Mouse (Mus musculus): ENCODE results near the gene Dnajc9. TPM values are rescaled to one million over a fixed set of nuclear protein-coding genes. Genes with fewer than 3 reads are reported as not detected.

Gene Dnajc9
- polyA plus RNA-seq, 1 experiment from 2014 or later = 186 TPM

DNA sequence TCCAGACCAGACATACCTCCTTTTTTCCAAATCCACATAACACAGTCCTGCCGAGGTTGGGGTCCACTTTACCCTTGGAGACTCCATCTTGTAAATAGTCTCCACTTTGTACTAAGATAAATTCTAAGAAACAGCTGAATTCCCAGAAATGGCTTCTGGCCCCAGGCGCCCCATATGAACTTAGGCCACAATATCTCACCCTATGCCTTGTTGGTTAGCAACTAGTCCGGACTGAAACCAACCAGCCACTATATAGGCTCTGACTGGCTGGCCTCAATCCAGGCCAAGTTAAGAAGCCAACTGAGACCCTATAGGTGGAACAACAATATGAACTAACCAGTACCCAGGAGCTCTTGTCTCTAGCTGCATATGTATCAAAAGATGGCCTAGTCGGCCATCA is 3.6 kb upstream of the Dnajc9 start:
- H3K4me1 ChIP-seq = peaks cover 25% of the 10 kb centered on the region
- no peak for ATAC-seq (replicated peaks)
- no peak overlapping the region for H3K9ac ChIP-seq (replicated peaks)
- H3K4me2 ChIP-seq (replicated peaks) = no peak overlapping the region
- H3K4me3 ChIP-seq = no peak overlapping the region
- 87% methylated on average over 4 of the region's 4 CpGs for WGBS
- no peaks in the 10 kb centered on the region; the same call in 1 of the 2 replicates for H3K36me3 ChIP-seq
- H3K9me3 ChIP-seq = no peaks in the 10 kb centered on the region
- H3K27ac ChIP-seq (replicated peaks) = no peak overlapping the region
- no peaks in the 10 kb centered on the region for H3K27me3 ChIP-seq

DNA sequence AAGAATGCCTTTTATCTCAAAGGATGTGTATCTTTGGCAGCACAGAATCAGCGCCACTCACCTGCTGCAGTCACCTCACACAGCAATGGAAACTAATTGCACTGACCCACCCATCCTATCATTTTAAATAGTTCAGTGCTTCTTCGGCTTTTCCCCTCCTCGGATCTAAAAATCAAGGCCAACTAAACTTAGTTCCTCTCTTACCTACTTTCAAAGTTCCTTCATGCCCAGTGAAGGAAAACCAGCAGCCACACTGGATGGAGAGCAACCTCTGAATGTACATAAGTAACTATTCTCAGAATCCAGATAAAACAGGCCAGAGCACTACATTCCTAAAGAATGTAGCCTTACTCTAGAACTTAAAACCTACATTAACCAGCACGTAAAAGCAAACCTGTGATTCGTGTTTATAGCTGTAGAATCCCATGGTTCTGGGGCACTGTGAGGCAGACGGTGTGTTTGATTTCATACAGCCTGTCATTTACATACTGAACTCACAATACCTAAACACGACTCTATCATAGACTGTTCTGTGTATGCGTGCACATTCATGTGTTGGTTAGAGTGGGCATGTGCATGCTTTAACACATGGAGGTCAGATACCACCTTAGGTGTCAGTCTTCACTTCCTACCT is 853 bp upstream of the Dnajc9 start:
- Histone ChIP-seq H3K9me3 (no peaks in the 10 kb centered on the region), H3K4me2 (replicated peaks) (peak overlapping the region; percentile 67), H3K36me3 (peaks cover 2% of the 10 kb centered on the region), H3K4me1 (peaks cover 43% of the 10 kb centered on the region), H3K27ac (replicated peaks) (no peak overlapping the region), H3K4me3 (peak overlapping the region; percentile 86), H3K27me3 (no peaks in the 10 kb centered on the region), H3K9ac (replicated peaks) (peak overlapping the region; percentile 65)
- WGBS = 91% methylated on average over 8 of the region's 8 CpGs
- no peak for ATAC-seq (replicated peaks)

DNA sequence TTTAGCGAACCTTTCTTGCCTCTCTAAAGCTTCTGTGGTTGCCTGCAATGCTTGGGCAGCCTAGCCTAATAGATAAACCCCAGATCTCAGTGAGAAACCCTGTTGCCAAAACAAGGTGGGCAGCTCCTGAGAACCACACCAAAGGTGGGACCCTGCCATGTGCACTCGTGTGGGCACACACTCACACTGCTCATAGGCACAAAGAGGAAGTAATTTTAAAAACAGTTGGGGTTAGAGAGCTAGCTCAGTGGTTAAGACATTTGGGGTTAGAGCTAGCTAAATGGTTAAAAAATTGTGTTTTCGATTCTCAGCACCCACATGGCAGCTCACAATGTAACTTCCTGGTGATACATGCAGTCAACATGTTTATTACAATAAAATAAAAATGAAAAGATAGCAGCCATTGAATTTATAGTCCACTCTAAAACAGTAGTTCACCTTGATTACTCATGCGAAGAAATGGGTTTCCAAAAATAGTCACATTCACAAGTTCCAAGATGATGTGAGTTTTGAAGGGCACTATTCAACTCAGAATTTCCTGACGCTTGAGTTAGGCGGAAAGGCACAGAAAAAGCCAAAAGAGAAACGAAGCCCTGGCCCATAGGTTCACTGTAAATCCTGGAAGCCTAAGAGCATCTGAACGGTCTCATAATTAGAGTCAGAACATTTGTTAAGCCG is 8.8 kb downstream of the Dnajc9 start:
- no peak overlapping the region for H3K4me2 ChIP-seq (replicated peaks)
- H3K27ac ChIP-seq (replicated peaks) = no peak overlapping the region
- 87% methylated on average over 9 of the region's 9 CpGs for WGBS
- H3K27me3 ChIP-seq = no peaks in the 10 kb centered on the region
- no peak for ATAC-seq (replicated peaks)
- no peaks in the 10 kb centered on the region for H3K4me1 ChIP-seq
- no peak overlapping the region for H3K4me3 ChIP-seq
- H3K9ac ChIP-seq (replicated peaks) = no peak overlapping the region
- H3K36me3 ChIP-seq = peaks cover 62% of the 10 kb centered on the region
- H3K9me3 ChIP-seq = no peaks in the 10 kb centered on the region

DNA sequence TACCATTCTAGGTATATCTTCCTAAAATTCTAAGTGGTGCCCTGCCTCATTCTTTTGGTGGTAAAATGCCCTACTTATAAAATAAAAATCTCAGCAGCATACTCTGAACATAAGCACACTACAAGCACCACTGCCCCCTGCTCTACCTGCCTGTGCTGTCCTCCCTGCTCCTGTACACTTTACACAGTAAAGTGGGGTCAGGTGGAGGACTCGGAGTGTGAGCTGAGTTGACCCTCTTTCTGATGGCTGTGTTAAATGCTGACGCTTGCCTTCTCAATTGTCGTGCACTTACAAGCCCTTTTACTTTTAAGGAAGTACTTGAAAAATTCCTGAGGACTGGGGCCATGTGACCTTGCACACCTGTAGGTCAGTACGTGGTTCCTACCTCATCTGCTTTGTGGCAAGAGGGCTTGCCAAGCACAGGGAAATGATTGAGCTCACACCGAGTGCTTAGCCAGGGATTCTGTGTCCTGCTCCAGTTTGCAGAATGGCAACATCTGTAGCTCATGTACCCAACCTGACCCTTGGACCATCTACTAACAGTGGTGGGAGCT is 9.5 kb downstream of the Dnajc9 start:
- Histone ChIP-seq H3K36me3 (peaks cover 65% of the 10 kb centered on the region), H3K4me1 (no peaks in the 10 kb centered on the region), H3K4me3 (no peak overlapping the region), H3K4me2 (replicated peaks) (no peak overlapping the region), H3K27me3 (no peaks in the 10 kb centered on the region), H3K9ac (replicated peaks) (no peak overlapping the region), H3K9me3 (no peaks in the 10 kb centered on the region), H3K27ac (replicated peaks) (no peak overlapping the region)
- 93% methylated on average over 5 of the region's 5 CpGs for WGBS
- no peak for ATAC-seq (replicated peaks)

DNA sequence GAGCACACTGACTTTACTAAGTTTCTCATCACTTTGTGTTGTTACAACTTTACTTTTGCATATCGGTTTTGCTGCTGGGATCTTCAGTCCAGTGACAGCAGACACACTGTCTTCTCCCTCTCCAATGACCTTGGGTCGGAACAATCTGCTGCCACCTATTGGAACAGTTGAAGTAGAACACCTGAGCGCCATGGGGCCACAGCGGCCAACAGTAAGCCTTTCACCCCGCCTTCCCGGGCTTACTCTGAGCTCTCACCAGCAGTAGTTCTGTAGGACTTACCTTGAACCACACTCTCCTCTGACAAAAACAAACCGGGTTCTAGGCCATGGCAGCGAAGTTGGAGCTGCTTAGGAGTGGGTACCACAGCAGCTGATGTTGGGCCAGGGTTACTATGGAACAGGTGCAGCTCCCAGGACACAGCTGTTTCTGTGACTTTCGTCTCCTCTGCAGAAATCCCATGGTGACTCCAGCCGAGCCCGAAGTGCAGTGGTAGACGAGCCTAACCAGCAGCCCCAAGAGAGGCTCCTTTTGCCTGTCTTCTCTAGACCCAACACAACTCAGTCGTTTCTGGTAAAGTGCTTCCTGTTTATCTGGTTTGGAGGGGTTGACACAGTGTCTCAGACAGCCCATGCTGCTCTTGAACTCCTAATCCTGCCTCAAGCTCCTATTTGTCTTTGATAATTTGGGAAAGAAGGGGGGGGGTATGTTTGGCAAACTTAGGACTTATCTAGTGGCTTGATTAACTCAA is 10.2 kb downstream of the Dnajc9 start:
- 39% methylated on average over 13 of the region's 13 CpGs for WGBS
- Histone ChIP-seq H3K36me3 (peaks cover 65% of the 10 kb centered on the region), H3K9ac (replicated peaks) (no peak overlapping the region), H3K4me3 (no peak overlapping the region), H3K27ac (replicated peaks) (no peak overlapping the region), H3K4me2 (replicated peaks) (no peak overlapping the region), H3K27me3 (no peaks in the 10 kb centered on the region), H3K9me3 (no peaks in the 10 kb centered on the region), H3K4me1 (no peaks in the 10 kb centered on the region)
- no peak for ATAC-seq (replicated peaks)

DNA sequence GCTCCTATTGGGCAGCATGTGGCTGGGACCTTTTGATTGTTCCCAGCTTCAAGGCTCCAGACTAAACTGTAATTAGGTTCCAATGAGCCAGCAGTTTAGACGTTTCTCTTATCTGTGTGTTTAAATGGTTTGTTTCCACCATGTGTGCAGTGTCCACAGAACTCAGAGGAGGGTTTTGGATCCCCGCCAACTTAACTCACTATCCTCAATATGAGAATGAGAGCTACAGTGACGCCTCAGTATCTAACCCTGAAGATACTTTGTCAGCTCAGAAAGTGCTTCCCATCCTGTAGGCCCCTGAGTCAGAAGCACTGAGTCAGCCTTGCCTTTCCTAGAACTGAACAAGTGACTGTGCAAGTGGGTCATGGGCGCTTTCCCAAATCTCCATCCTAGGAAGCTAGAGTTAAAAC is 11.6 kb downstream of the Dnajc9 start:
- ATAC-seq (replicated peaks) = no peak
- no peaks in the 10 kb centered on the region for H3K4me1 ChIP-seq
- no peak overlapping the region for H3K4me3 ChIP-seq
- no peaks in the 10 kb centered on the region for H3K9me3 ChIP-seq
- H3K27ac ChIP-seq (replicated peaks) = no peak overlapping the region
- H3K36me3 ChIP-seq = peaks cover 67% of the 10 kb centered on the region
- H3K27me3 ChIP-seq = no peaks in the 10 kb centered on the region
- no peak overlapping the region for H3K9ac ChIP-seq (replicated peaks)
- H3K4me2 ChIP-seq (replicated peaks) = no peak overlapping the region
- 73% methylated on average over 4 of the region's 4 CpGs for WGBS

DNA sequence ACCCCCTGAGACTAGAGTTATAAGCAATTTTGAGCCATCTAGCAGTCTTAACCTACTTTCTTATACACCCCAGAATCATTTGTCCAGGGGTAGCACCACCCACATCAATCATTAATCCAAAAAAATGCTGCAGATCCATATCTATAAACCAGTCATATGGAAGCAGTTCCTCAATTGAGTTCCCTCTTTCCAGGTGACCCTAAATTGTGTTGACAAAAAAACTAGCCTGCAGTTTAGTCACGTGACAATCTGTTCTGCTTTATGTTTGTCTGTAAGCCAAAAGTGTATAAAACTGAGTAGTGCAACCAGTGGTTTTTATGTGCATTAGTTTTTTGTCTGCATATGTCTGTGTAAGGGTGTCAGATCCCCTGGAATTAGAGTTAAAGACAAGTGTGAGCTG is 16.9 kb downstream of the Dnajc9 start:
- ATAC-seq (replicated peaks) = no peak
- Histone ChIP-seq H3K4me2 (replicated peaks) (no peak overlapping the region), H3K4me1 (no peaks in the 10 kb centered on the region), H3K9me3 (no peaks in the 10 kb centered on the region), H3K36me3 (peaks cover 67% of the 10 kb centered on the region), H3K27me3 (no peaks in the 10 kb centered on the region), H3K9ac (replicated peaks) (no peak overlapping the region), H3K4me3 (no peak overlapping the region), H3K27ac (replicated peaks) (no peak overlapping the region)
- 96% methylated on average over 1 of the region's 1 CpGs for WGBS

DNA sequence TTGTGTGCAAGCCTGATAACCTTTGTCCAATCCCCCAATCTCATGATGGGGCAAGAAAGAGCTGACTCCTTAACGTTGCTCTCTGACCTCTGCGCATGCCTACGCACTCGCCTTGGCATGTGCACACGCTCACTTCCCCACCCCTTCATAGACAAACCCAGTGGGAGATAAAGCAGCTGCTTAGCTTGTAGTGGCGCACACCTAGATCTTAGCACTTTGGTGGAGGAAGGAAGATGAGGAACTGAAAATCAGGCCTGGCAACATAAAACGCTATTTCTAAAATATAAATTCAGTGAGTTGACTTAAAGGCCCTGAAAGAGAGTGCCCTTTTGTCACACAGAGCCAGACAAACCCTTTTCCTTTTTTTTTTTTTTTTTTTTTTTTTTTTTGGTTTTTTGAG is 17.9 kb downstream of the Dnajc9 start:
- peaks cover 70% of the 10 kb centered on the region for H3K36me3 ChIP-seq
- H3K27ac ChIP-seq (replicated peaks) = no peak overlapping the region
- no peak overlapping the region for H3K4me3 ChIP-seq
- H3K4me2 ChIP-seq (replicated peaks) = no peak overlapping the region
- ATAC-seq (replicated peaks) = no peak
- no peaks in the 10 kb centered on the region for H3K9me3 ChIP-seq
- H3K9ac ChIP-seq (replicated peaks) = no peak overlapping the region
- H3K27me3 ChIP-seq = no peaks in the 10 kb centered on the region
- WGBS = 91% methylated on average over 7 of the region's 7 CpGs
- no peaks in the 10 kb centered on the region for H3K4me1 ChIP-seq

DNA sequence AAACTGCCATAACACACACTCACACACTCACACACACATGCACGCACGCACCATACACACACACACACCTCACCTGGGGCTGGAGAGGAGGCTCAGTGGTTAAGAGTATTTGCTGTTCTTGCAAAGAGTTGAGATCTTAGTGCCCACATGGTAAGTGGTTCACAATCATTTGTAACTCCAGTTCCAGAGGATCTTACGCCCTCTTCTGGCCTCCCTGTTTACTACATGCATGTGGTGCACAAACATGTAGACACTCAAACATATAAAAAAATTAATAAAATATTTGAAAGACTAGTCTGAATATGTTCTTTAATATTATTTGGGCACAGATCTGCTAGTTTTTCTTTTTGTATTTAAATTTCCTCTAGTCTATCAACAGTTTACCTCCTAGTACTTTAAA is 20.4 kb downstream of the Dnajc9 start:
- 91% methylated on average over 3 of the region's 3 CpGs for WGBS
- Histone ChIP-seq H3K9me3 (no peaks in the 10 kb centered on the region), H3K4me2 (replicated peaks) (no peak overlapping the region), H3K4me1 (no peaks in the 10 kb centered on the region), H3K27me3 (no peaks in the 10 kb centered on the region), H3K27ac (replicated peaks) (no peak overlapping the region), H3K9ac (replicated peaks) (no peak overlapping the region), H3K36me3 (peaks cover 74% of the 10 kb centered on the region), H3K4me3 (no peak overlapping the region)
- ATAC-seq (replicated peaks) = no peak

DNA sequence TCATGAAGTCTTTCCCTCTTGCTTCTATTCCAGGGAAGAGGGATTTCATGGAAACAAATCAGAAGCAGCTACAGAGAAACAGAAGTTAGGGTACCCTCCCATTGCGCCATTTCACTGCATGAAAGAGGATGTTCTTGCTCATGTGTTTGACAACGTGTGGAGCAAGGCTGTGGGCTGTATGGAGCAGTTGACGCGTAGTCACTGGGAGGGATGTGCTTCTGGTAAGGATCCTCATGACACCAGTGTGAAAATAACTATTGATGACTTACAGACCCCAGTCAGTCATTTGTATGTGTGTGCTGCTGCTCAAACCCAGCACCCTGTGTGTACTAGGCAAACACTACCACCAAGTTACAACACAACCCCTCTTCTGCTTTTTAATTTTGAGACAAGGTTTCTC is 25.5 kb downstream of the Dnajc9 start:
- no peaks in the 10 kb centered on the region for H3K4me1 ChIP-seq
- H3K4me2 ChIP-seq (replicated peaks) = no peak overlapping the region
- H3K4me3 ChIP-seq = no peak overlapping the region
- no peaks in the 10 kb centered on the region for H3K27me3 ChIP-seq
- no peak for ATAC-seq (replicated peaks)
- H3K9me3 ChIP-seq = no peaks in the 10 kb centered on the region
- H3K27ac ChIP-seq (replicated peaks) = no peak overlapping the region
- peaks cover 81% of the 10 kb centered on the region for H3K36me3 ChIP-seq
- H3K9ac ChIP-seq (replicated peaks) = no peak overlapping the region
- 94% methylated on average over 4 of the region's 4 CpGs for WGBS

DNA sequence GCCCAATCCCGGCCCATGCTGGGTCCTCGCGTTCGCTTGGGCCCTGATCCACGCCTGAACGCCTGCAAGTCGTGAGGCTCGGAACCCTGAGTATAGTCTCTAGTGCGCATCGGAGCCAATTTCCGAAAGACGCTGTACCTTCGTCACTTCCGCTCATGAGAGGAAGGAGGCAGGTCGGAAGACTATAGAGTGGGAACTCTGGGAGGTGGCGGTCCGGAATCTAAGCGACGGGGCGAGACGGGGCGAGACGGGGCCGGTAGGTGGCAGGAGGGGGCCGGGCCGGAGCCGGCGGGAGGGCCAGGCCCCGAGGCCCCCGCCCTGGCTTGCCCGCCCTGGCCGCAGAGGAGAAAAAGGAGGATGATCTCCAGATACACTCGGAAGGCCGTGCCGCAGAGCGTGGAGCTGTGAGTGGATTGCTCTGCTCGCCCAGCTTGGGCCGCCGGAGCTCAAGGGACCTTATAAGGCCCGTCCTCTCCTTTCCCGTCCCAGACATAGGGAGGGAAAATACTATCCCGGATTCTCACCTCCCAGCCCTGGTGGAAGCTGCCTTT is 40.6 kb downstream of the Dnajc9 start, which contains the start of the genes Ecd and Fam149b:
Ecd (minus strand) TSS at position 131 of the 551 bp plus-strand sequence.
Fam149b (plus strand) TSS at position 172 of the 551 bp plus-strand sequence.
- under 1% methylated on average over 42 of the region's 42 CpGs for WGBS
- peaks cover 28% of the 10 kb centered on the region for H3K4me1 ChIP-seq

More for the DNA sequence above, 40.6 kb downstream of the Dnajc9 start, which contains the start of the genes Ecd and Fam149b:
- peaks cover 10% of the 10 kb centered on the region for H3K36me3 ChIP-seq
- H3K4me3 ChIP-seq = peak within 1 kb of the TSS; percentile 89
- peak within 1 kb of the TSS; percentile 67 for H3K4me2 ChIP-seq (replicated peaks)
- no peaks in the 10 kb centered on the region for H3K9me3 ChIP-seq
- ATAC-seq (replicated peaks) = peak; percentile 98
- H3K27ac ChIP-seq (replicated peaks) = peak within 1 kb of the TSS; percentile 87
- no peaks in the 10 kb centered on the region for H3K27me3 ChIP-seq
- peak within 1 kb of the TSS; percentile 99 for H3K9ac ChIP-seq (replicated peaks)

Measured in forebrain, embryonic 15.5 days (tissue).